Mouse (Mus musculus) bone marrow macrophage, adult 2 months (primary cell): ENCODE measurements around the gene Zfp800.

Source experiments
- CTCF ChIP-seq: IDR thresholded peaks from 2 replicates; pipeline ENCODE4 v1.5.1; 2012; ENCODE audit warnings: low read depth, mild to moderate bottlenecking, low read length, moderate library complexity
- POLR2A ChIP-seq: IDR thresholded peaks from 2 replicates; pipeline ENCODE4 v1.6.1; 2012; ENCODE audit warnings: mild to moderate bottlenecking, low read depth, low read length, borderline replicate concordance

DNA sequence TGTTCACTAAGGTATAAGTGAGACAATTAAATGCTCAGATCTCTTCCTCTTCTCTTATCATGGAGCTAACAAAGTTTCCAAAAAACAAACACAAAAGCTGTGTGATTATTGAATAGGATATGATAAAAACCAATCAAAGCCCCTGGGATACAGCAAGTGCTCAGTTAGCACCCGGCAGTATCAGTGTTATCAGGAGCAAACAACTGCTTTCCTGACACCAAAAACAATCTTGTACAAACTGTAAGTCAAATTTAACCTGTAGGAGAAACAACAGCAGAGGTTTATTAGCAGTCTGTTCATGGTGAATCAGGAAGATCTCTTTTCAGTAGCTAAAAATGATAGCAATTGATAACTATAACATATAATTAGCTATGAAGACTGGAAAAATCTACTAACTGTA is 140.0 kb downstream of the Zfp800 start:
- TF ChIP-seq POLR2A (no peak), CTCF (no peak)
